Mouse (Mus musculus) spleen, adult 18-20 months (tissue): ENCODE data around the gene Lix1l.
"Not testable (repeated sequence)": the region's sequence is repeated elsewhere in the genome, so short reads cannot be mapped to it uniquely, and the experiment has no call there.

Experiments used
- DNase-seq, 2 experiments: peaks; one replicate each; pipeline ENCODE4 v3.0.0; 2022; ENCODE audit warnings: mixed read lengths in 2 of 2

Gene Lix1l

GRCm38 (mm10) chr3:96634015-96634414 lies 33.1 kb downstream of the Lix1l start:
- DNase-seq = no peak

DNA sequence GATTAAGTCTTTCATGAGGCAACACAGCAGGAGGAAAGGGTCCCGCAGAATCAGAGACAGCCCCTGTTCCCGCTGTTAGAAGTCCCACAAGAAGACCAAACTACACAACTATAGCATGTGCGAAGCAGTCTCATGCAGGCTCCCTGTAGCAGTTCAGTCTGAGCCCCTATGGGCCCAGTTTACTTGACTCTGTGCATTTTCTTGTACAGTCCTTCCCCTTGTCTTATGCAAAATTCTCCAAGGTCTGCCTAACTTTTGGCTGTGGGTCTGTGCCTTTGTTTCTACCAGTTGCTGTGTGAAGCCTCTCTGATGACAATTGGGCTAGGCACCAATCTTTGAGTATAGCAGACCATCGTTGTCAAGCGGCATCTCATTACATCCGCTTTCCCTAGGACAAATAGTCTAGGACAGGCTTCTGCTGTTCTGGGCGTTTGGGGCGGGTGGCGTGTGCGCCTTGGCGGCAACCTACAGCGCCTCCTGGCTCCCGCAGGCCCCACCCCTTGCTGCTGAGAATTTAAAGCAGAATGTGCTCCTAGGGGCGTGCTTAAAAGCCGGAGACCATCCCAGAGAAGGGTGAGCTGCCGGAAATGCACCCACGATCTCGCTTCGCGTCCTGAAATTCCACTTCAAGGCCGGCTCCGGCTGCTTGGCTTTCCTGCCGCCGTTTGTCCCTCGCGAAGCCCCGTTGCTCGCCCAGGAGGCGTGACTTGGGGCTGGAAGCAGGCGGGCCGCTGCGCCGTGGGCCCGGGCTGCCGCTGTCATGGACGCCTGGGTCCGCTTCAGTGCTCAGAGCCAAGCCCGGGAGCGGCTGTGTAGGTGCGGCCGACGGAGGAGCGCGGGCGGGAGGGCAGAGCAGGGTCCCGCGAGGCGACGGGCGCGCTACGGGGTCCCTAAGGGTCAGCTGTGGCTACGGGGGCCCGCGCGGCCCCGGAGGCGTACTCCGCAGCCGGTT lies 34.3 kb downstream of the Lix1l start, which contains the start of the genes Pex11b and Gm42957:
TSS of gene Pex11b (plus strand) at position 449 of the 952 bp plus-strand sequence.
TSS of gene Gm42957 (plus strand) at position 547 of the 952 bp plus-strand sequence.
- peak; percentile 69 to 77 for DNase-seq

- no peak for DNase-seq
These were observed 35.0 kb downstream of the Lix1l start for GRCm38 (mm10) chr3:96635906-96636305.

- no peak for DNase-seq
These were observed 35.5 kb downstream of the Lix1l start for GRCm38 (mm10) chr3:96636448-96636847.

- DNase-seq = peak; percentile 48 to 76
These were observed 38.3 kb downstream of the Lix1l start for GRCm38 (mm10) chr3:96639219-96639618.

DNA sequence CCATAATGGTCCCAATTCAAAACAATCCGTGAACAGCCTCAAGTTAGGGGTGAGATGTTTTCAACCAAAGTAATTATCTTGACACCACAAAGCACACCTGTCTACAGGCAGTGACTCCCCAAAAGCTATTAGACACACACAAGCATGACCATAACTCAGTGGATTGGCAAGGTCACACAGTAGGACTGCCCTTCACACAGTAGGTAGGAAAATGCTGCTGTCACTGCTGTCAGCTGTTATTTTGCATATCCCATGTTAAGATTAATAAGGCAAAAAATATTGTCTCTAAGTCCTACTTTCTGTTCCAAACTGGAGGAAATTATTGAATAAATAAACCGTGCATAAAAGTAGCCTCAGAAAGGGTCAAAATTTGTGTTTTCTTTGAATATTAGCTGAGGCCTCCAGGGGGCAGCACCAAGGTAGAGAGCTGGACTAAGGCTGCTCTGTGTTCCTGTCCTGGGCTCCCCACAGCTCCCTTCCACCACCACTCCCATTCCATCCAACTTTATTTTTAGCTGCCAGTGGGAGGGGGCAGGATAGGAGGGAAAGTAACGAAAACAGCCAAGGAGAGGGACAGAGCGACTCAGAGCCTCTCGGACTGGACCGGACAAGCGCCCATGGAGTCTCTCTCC lies 44.2 kb downstream of the Lix1l start, which contains the start of gene Itga10:
TSS of gene Itga10 (plus strand) at position 567 of the 632 bp plus-strand sequence.
- DNase-seq = peak in 1 of 2 experiments; percentile 52

DNA sequence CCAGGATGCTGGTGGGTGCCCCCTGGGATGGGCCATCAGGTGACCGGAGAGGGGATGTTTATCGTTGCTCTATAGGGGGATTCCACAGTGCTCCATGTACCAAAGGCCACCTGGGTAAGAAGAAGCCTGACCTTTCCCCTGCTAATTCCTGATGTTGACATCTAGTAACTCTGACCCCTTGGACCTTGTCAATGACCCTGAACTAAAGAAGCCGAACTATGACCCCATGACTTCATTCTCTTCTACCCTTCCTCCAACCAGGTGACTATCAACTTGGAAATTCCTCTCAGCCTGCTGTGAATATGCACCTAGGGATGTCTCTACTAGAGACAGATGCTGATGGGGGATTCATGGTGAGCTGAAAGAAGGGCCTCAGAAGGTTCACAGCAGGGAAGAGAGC lies 46.4 kb downstream of the Lix1l start:
- no peak for DNase-seq

GRCm38 (mm10) chr3:96660901-96661300 lies 60.0 kb downstream of the Lix1l start:
- DNase-seq = no peak

- no peak for DNase-seq
These were observed 61.9 kb downstream of the Lix1l start for GRCm38 (mm10) chr3:96662731-96663316.

DNA sequence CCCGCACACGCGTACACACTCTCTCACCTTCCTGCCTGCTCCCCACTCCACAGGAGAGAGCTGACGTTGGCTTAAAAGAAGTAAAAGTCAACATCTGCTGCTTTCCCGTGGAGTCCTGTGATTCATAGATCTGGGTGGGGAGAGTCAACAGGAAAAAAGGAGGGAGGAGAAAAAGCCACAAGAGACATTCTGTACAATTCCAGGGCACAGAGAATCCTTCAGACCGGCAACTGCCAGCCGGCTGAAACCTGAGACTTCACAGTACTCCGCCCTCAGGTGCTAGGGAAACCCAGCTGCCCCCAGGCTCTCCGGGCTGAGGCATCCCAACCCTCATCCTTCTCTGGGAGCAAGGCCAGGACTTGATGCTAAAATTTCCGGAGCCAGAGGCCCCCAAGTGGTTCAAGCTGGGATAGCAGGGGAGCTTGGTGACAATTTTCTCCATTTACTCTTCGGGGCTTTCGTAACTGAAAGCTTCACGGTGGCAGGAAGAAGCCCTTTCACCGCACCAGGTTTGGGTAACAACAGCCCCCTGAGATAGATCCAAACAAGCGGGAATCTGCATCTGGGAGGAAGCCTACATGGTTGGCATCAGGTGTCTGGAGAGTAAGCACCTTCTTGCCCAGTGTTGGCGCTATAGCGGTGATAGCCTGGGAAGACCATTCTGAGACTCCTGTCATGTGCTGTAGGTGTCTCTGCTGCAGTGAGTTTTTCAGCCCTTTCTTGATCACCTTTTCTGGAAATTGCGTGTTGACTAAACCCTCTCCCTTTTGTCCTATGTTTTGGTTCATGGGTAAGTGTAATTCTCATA lies 62.7 kb downstream of the Lix1l start:
- DNase-seq = peak; percentile 41 to 77

GRCm38 (mm10) chr3:96665732-96666363 lies 64.9 kb downstream of the Lix1l start:
- DNase-seq = not testable (repeated sequence)

DNA sequence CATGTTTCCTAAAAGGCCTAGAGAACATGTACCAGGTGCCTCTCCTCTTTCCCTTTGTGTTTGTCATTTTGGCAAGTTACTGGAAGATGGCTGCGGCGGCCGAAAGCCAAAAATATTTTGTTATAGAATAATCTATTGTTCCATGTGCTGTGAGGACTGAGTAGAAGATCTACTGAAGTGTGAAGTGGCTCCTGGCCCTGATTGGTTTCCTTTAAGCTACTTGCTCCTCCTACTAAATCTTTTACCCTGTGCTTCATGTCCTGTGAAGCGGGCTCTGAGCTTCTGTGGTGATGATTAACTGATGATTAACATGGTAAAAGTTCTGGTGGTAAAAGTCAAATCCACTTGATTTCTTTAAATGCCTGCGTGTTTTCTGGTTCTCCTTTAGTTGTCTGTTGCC lies 66.0 kb downstream of the Lix1l start:
- no peak for DNase-seq

DNA sequence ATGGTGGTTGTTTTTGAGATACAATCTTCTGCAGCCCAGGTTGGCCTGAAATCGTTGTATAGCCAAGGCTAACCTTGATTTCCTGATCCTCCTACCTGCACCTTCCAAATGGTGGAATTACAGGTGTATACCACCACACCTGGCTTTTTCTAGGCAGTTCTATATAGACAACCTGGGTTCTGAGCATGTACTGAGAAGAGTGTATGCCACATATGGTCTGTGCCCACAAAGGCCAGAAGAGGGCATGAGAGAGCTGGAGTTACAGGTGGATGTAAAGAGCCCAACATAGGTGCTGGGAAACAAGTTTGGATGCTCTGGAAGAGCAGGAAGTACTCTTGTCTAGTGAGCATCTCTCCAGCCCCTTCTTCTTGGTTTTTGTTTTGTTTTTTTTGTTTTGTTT lies 66.4 kb downstream of the Lix1l start:
- no peak for DNase-seq

DNA sequence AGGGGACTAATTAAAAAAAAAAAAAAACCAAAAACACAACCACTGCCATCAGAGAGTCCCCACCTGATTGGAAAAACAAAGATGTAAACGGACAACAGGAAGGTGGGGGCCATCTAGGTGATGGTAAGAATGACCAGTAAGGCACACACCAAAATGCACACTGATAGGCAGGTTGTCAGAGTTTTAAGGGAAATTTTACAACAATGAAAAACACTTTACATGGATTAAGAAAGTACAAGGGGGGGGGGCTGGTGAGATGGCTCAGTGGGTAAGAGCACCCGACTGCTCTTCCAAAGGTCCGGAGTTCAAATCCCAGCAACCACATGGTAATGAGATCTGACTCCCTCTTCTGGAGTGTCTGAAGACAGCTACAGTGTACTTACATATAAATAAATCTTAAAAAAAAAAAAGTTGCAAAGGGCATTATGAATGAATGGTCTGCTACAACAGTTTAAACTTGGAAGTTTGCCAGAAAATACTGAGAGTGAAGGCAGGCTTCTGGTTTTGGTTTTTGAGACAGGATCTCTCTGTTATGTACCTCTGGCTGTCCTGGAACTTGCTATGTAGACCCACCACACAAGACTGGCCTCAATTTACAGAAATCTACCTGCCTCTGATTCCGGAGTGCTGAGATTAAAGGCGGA lies 67.6 kb downstream of the Lix1l start:
- no peak for DNase-seq

- peak; percentile 71 for DNase-seq
These were observed 68.9 kb downstream of the Lix1l start, which contains the start of gene Ankrd35 for GRCm38 (mm10) chr3:96669727-96670468. Gene Ankrd35 (plus strand): TSS chr3:96670131.

DNA sequence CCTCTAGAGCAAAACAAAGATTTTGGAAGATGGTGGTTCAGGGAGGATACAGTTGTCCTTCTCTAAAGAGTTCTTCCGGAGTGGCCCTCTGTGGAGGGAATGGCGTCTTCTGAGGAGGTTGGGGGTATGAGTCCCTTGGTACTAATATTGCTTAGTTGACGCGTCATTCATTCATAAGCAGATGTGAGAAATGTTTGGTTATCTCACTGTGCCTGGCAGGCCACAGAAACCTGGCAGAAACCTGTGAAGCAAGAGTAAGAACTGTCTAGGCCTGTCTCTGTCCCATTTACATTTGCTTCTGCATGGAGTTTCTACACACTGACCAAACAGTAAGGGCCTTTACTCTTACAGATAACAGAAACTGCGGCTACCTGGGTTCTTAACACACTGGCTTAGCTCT lies 70.6 kb downstream of the Lix1l start:
- DNase-seq = no peak

DNA sequence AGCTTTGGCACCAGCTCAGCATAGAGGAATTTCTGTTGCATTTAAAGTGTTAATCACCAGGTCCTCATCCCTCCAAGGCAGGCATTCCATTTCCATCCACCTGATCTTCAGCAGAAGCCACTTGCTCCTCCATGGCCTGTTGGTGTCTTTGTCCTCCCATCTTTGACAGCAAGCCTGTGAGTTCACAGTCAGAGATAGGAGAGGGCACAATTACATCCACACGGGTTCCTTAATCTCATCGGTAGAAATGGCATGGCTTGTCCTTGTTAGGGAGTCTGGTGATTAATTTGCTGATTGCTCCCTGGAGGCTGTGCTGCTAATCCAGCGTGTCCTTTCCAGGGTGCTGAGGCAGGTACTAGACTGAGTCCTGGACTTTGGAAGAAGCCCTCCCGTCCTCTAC lies 72.6 kb downstream of the Lix1l start:
- no peak for DNase-seq

DNA sequence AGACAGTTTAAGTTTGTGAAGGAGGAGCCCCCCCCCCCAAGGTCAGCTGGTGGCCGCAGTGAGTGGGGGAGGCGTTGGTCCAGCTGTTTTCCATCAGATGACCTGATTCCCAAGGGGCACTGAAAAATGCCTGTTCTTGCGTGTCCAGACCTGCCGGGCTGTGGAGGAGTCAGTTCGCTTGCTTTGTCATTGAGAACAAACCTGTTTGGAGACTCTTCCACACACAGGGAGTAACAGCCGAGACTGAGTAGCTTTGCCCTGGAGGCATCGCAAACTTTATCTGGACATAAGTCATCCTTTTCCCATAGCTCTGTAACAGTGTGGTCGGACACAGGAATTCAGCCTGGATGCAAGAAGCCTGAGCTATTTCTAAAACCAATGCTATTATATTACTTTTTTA lies 73.5 kb downstream of the Lix1l start:
- DNase-seq = no peak

DNA sequence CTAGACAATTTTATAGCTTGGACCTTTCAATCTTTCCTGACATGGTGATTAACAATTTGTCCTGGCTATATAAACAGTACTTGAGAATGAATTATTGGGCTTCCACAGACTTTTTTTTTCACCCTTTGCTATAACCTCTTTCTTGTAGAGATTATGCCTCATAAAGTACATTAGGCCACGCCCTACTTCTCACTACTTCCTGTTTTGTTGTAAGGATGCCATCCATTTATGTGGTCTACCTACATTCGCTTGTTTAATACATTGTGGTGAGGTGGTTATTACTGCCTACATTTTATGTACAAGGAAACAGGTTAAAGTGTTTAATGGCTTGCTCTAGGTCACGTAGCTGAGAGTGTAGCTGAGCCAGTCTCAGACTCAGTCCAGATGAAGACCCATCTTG lies 74.2 kb downstream of the Lix1l start:
- no peak for DNase-seq

- DNase-seq = no peak
These were observed 74.7 kb downstream of the Lix1l start for GRCm38 (mm10) chr3:96675690-96676089.
